Mouse (Mus musculus): ENCODE data around the gene Rnf41.

DNA sequence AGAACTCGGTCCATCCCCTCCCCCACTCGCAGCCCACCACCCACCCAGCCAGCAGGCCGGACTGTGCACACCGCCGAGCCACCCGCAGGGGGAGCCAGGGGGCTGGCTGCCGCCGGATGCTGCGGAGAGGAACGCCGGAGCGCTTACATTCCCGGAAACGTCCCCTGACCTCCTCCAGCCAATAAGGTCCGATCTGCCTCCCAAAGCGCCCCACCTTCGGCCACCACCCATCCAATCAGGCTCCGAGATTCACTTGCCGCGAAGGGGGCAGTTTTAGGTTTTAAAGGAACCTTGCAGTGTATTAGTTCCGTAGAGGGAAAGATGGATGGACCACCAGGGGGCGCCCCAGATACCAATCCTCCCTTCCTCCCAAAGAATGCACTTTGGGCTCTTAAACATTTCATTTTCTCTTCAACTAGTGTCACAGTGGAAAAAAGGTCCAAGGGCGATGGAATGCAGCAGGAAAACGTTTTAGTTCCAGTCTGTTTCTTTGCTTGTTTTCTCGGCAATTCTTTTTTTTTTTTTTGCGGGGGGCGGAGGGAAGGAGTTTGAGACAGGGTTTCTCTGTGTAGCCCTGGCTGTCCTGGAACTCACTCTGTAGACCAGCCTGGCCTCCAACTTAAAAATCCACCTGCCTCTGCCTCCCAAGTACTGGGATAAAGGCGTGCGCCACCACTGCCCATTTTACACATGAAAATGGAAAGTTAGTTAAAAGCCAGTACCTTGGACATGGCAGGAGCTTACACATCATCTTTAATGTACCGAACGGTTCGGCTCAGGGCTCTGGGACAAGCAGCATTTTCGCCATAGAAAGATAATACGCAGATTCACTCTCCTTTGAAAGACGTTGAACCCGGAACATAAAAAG lies 1.5 kb upstream of the Rnf41 start:
- TF ChIP-seq GATA1 (IDR thresholded peaks at IDR 0.05; ENCODE audit: low read length) = no peak
- TF ChIP-seq TAL1 (IDR thresholded peaks at IDR 0.05; ENCODE audit: low read length) = no peak
